Mouse (Mus musculus): ENCODE data around the gene Pfdn6.

- no peak for TF ChIP-seq MYOD1 (IDR thresholded peaks at IDR 0.05; ENCODE audit: control insufficient read depth, insufficient read length, low read depth)
- no peak for TF ChIP-seq CTCF (IDR thresholded peaks at IDR 0.05; ENCODE audit: control insufficient read depth, insufficient read depth, insufficient read length)
- TF ChIP-seq MYOG (IDR thresholded peaks at IDR 0.05; ENCODE audit: control insufficient read depth, extremely low read depth, insufficient read length) = no peak
- no peak for TF ChIP-seq FOSL1 (IDR thresholded peaks at IDR 0.05; ENCODE audit: insufficient read depth, low read length, poor library complexity, severe bottlenecking)
These were observed 25.9 kb upstream of the Pfdn6 start for GRCm38 (mm10) chr17:33965846-33966550.

Measured in C2C12 (cell line).